Mouse (Mus musculus) gastrocnemius, postnatal 25 days (tissue): ENCODE data around the gene Rpl19. TPM values are rescaled to one million over a fixed set of nuclear protein-coding genes. Genes with fewer than 3 reads are reported as not detected.

Source experiments
- DNase-seq: peaks from one replicate; pipeline ENCODE4 v3.0.0; 2022
- total RNA-seq, 2 experiments: library from RNA; stranded (reverse); gene quantifications; 1 replicate in 1 of 2; 2 replicates in 1 of 2; pipeline ENCODE4 v1.2.3; 2021

The Rpl19 gene
- total RNA-seq, 2 experiments from 2014 or later: 421 to 453 TPM

- peak; percentile 69 for DNase-seq
These were observed 3.7 kb upstream of the Rpl19 start, which contains the start of gene Cacnb1 for GRCm38 (mm10) chr11:98022555-98023371. Cacnb1 (minus strand) TSS chr11:98023034.

GRCm38 (mm10) chr11:98024516-98024915 is 2.0 kb upstream of the Rpl19 start:
- no peak for DNase-seq

GRCm38 (mm10) chr11:98026248-98026569 is 301 bp upstream of the Rpl19 start:
- no peak for DNase-seq

GRCm38 (mm10) chr11:98027297-98027688 is 783 bp downstream of the Rpl19 start:
- no peak for DNase-seq

- no peak for DNase-seq
These were observed 1.3 kb downstream of the Rpl19 start for GRCm38 (mm10) chr11:98027785-98028184.

- DNase-seq: no peak
These were observed 4.4 kb downstream of the Rpl19 start for GRCm38 (mm10) chr11:98030701-98031442.

GRCm38 (mm10) chr11:98031443-98031770 is 4.9 kb downstream of the Rpl19 start:
- DNase-seq: no peak

- no peak for DNase-seq
These were observed 7.6 kb downstream of the Rpl19 start for GRCm38 (mm10) chr11:98034061-98034460.

- DNase-seq: no peak
These were observed 8.3 kb downstream of the Rpl19 start for GRCm38 (mm10) chr11:98034840-98035239.

GRCm38 (mm10) chr11:98035977-98036377 is 9.5 kb downstream of the Rpl19 start:
- DNase-seq: peak; percentile 49

- no peak for DNase-seq
These were observed 11.4 kb downstream of the Rpl19 start for GRCm38 (mm10) chr11:98037871-98038270.

GRCm38 (mm10) chr11:98040975-98041374 is 14.5 kb downstream of the Rpl19 start:
- no peak for DNase-seq

- no peak for DNase-seq
These were observed 16.2 kb downstream of the Rpl19 start for GRCm38 (mm10) chr11:98042741-98043140.

- no peak for DNase-seq
These were observed 17.6 kb downstream of the Rpl19 start for GRCm38 (mm10) chr11:98044074-98044473.

- DNase-seq: no peak
These were observed 19.1 kb downstream of the Rpl19 start for GRCm38 (mm10) chr11:98045596-98045995.

- no peak for DNase-seq
These were observed 20.0 kb downstream of the Rpl19 start for GRCm38 (mm10) chr11:98046466-98046865.

GRCm38 (mm10) chr11:98047745-98048144 is 21.2 kb downstream of the Rpl19 start:
- DNase-seq: no peak

GRCm38 (mm10) chr11:98049672-98050519 is 23.4 kb downstream of the Rpl19 start:
- DNase-seq: no peak

GRCm38 (mm10) chr11:98050520-98050815 is 24.0 kb downstream of the Rpl19 start:
- DNase-seq: no peak

GRCm38 (mm10) chr11:98050940-98051339 is 24.4 kb downstream of the Rpl19 start:
- no peak for DNase-seq

- no peak for DNase-seq
These were observed 25.2 kb downstream of the Rpl19 start for GRCm38 (mm10) chr11:98051611-98052128.

- DNase-seq: no peak
These were observed 25.8 kb downstream of the Rpl19 start for GRCm38 (mm10) chr11:98052129-98052988.
